Mouse (Mus musculus): ENCODE results near the gene Med29. TPM values are rescaled to one million over a fixed set of nuclear protein-coding genes. Genes with fewer than 3 reads are reported as not detected.

Med29 gene
- total and polyA plus RNA-seq, 2 experiments from 2014 or later: 45.8 to 51.4 TPM

DNA sequence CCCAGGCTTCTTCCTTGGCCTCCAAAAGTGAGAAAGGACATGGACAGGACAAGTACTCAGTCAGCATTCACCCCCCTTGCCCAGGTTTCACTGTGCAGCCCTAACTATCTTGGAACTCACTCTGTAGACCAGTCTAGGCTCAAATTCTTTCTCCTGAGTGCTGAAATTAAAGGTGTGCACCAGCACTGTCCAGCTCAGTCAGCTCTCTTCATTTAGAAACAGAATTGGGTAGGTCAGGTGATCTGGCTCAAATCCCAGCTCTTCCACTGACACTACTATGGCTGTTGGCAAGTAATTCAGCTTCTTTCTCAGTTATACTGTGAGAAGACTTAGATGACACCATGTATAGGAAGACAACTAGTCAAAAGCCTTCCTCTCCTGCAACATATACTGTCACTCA lies 35.2 kb upstream of the Med29 start:
- Histone ChIP-seq H3K4me3 (ENCODE audit: low read depth, low read length) (no peak overlapping the region), H3K9me3 (replicated peaks; ENCODE audit: control insufficient read depth, low read length) (no peaks in the 10 kb centered on the region), H3K4me1 (ENCODE audit: control insufficient read depth, insufficient read depth) (peaks cover 40% of the 10 kb centered on the region), H3K36me3 (replicated peaks; ENCODE audit: control insufficient read depth, insufficient read depth, low read length) (peaks cover 17% of the 10 kb centered on the region), H3K27ac (ENCODE audit: low read depth) (peak overlapping the region; percentile 16; the same call in 1 of the 2 replicates), H3K9ac (replicated peaks; ENCODE audit: low read depth, low read length) (no peak overlapping the region), H3K4me2 (ENCODE audit: low read depth, low read length) (no peak overlapping the region), H3K27me3 (ENCODE audit: control insufficient read depth, insufficient read depth, low read length) (no peaks in the 10 kb centered on the region)
- peak; percentile 47 for DNase-seq (ENCODE audit: low spot score)
- ATAC-seq (ENCODE audit: insufficient read depth, low read depth): peak; percentile 72
- TF ChIP-seq EP300 (IDR thresholded peaks at IDR 0.05; ENCODE audit: low read depth) (no peak), CTCF (IDR thresholded peaks at IDR 0.05; ENCODE audit: low read depth) (no peak)

DNA sequence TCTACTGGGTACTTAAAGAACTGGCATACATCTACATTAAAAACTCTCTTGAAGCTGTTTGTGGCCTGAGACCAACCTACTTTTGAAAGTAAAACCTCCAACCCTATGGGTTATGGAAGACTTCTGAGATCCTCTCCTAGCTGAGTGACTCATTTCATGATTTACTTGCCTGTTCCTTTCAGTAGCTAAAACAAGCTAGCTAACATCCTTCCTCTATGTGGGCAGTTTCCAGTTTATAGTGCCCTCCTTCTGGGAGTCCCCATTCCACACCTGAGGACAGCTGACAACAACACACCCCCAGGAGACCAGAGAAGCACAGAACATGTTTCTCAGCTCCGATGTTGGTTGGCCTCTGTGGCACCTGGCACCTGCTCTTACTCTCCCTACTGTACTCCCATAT lies 30.5 kb upstream of the Med29 start:
- no peak for TF ChIP-seq EP300 (IDR thresholded peaks at IDR 0.05; ENCODE audit: low read depth)
- no peak for TF ChIP-seq CTCF (IDR thresholded peaks at IDR 0.05; ENCODE audit: low read depth)
- no peaks in the 10 kb centered on the region for H3K9me3 ChIP-seq (replicated peaks; ENCODE audit: control insufficient read depth, low read length)
- DNase-seq (ENCODE audit: low spot score) (no peak), ATAC-seq (ENCODE audit: insufficient read depth, low read depth) (no peak)
- no peak overlapping the region for H3K4me2 ChIP-seq (ENCODE audit: low read depth, low read length)
- no peaks in the 10 kb centered on the region for H3K27me3 ChIP-seq (ENCODE audit: control insufficient read depth, insufficient read depth, low read length)
- 75% methylated on average over 1 of the region's 1 CpGs for WGBS
- H3K9ac ChIP-seq (replicated peaks; ENCODE audit: low read depth, low read length): no peak overlapping the region
- H3K27ac ChIP-seq (ENCODE audit: low read depth): no peak overlapping the region
- H3K4me1 ChIP-seq (ENCODE audit: control insufficient read depth, insufficient read depth): peaks cover 12% of the 10 kb centered on the region
- H3K36me3 ChIP-seq (replicated peaks; ENCODE audit: control insufficient read depth, insufficient read depth, low read length): peaks cover 48% of the 10 kb centered on the region
- no peak overlapping the region for H3K4me3 ChIP-seq (ENCODE audit: low read depth, low read length)

DNA sequence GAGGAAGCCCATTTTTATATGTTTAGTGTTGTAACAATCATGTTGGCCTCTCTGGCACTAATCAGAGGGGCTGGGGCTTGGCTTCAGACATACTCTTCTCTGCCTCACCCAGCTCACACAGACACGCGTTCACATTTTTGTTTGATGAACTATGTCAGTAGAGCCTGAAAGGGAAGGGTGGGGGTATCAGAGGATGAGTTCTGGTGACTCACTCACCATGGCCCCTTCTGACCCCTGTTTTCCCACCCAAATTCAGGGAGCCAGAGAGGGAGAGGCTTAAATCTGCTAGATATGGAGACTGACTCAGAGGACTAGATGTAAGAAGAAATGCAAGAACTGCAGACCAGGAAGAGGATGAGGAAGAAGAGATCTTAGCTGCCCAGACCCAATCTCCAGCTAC lies 26.9 kb upstream of the Med29 start:
- Histone ChIP-seq H3K9ac (replicated peaks; ENCODE audit: low read depth, low read length) (no peak overlapping the region), H3K36me3 (replicated peaks; ENCODE audit: control insufficient read depth, insufficient read depth, low read length) (peaks cover 66% of the 10 kb centered on the region), H3K27ac (ENCODE audit: low read depth) (no peak overlapping the region), H3K9me3 (replicated peaks; ENCODE audit: control insufficient read depth, low read length) (no peaks in the 10 kb centered on the region), H3K4me1 (ENCODE audit: control insufficient read depth, insufficient read depth) (peaks cover 12% of the 10 kb centered on the region; the same call in 1 of the 2 replicates), H3K27me3 (ENCODE audit: control insufficient read depth, insufficient read depth, low read length) (no peaks in the 10 kb centered on the region), H3K4me2 (ENCODE audit: low read depth, low read length) (no peak overlapping the region), H3K4me3 (ENCODE audit: low read depth, low read length) (no peak overlapping the region)
- no peak for ATAC-seq (ENCODE audit: insufficient read depth, low read depth)
- TF ChIP-seq EP300 (IDR thresholded peaks at IDR 0.05; ENCODE audit: low read depth) (no peak), CTCF (IDR thresholded peaks at IDR 0.05; ENCODE audit: low read depth) (no peak)
- WGBS: 80% methylated on average over 2 of the region's 2 CpGs
- DNase-seq (ENCODE audit: low spot score): no peak

DNA sequence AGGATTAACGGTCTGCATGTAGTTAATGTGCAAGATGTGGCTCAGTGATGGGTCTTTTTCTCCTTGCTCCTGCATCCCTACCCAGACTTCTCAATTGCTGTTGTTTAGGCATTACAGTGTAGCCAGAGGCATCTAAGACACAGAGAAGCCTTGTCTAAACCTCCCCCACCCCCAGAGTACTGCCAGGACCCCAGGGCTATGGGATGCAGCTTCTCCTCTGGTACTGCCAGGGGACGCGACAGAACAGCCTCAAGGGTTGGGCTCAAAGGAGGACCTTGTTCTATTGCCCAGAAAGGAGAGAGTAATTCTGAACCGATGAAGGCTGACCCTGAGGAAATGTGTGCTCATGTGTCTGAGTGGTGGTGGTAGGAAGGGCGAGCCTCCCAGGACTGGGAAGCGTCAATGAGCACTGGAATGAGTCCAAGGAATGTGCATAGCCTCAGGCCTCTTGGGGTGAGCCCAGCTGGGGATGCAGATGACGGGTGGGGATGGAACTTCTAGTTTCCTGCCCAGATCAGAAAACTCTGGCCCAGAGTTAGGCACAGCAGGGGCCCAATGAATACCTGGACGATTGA lies 25.7 kb upstream of the Med29 start:
- 28% methylated on average over 8 of the region's 8 CpGs for WGBS
- peak; percentile 80 for ATAC-seq (ENCODE audit: insufficient read depth, low read depth)
- H3K36me3 ChIP-seq (replicated peaks; ENCODE audit: control insufficient read depth, insufficient read depth, low read length): peaks cover 68% of the 10 kb centered on the region

DNA sequence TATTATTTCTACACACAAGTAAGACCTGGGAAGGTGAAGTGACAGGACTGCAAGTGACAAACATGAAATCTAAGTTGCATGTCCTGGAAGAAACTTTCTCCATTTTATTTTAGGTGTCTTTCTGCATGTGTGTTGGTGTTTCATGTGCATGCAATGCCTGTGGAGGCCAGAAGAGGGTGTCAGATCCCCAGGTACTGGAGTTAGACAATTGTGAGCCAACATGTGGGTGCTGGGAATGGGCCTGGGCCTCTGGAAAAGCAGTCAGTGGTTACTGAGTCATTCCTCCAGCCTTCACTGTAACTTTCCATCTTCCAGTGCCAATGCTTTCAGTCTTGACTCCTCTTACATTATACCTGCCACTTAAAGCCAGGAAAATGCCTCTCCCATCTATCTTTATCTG lies 24.9 kb upstream of the Med29 start:
- TF ChIP-seq CTCF (IDR thresholded peaks at IDR 0.05; ENCODE audit: low read depth) (no peak), EP300 (IDR thresholded peaks at IDR 0.05; ENCODE audit: low read depth) (no peak)
- H3K27me3 ChIP-seq (ENCODE audit: control insufficient read depth, insufficient read depth, low read length): no peaks in the 10 kb centered on the region
- H3K36me3 ChIP-seq (replicated peaks; ENCODE audit: control insufficient read depth, insufficient read depth, low read length): peaks cover 68% of the 10 kb centered on the region
- H3K27ac ChIP-seq (ENCODE audit: low read depth): peak overlapping the region; percentile 53; the same call in 1 of the 2 replicates
- DNase-seq (ENCODE audit: low spot score): no peak
- H3K4me1 ChIP-seq (ENCODE audit: control insufficient read depth, insufficient read depth): peaks cover 12% of the 10 kb centered on the region; the same call in 1 of the 2 replicates
- no peak for ATAC-seq (ENCODE audit: insufficient read depth, low read depth)
- H3K4me3 ChIP-seq (ENCODE audit: low read depth, low read length): no peak overlapping the region
- H3K9ac ChIP-seq (replicated peaks; ENCODE audit: low read depth, low read length): no peak overlapping the region
- no peaks in the 10 kb centered on the region for H3K9me3 ChIP-seq (replicated peaks; ENCODE audit: control insufficient read depth, low read length)
- no peak overlapping the region for H3K4me2 ChIP-seq (ENCODE audit: low read depth, low read length)

More for the DNA sequence above, 25.7 kb upstream of the Med29 start:
- no peaks in the 10 kb centered on the region for H3K9me3 ChIP-seq (replicated peaks; ENCODE audit: control insufficient read depth, low read length)
- no peak overlapping the region for H3K4me3 ChIP-seq (ENCODE audit: low read depth, low read length)
- H3K4me2 ChIP-seq (ENCODE audit: low read depth, low read length): no peak overlapping the region
- peaks cover 12% of the 10 kb centered on the region; the same call in 1 of the 2 replicates for H3K4me1 ChIP-seq (ENCODE audit: control insufficient read depth, insufficient read depth)
- H3K9ac ChIP-seq (replicated peaks; ENCODE audit: low read depth, low read length): no peak overlapping the region
- TF ChIP-seq EP300 (IDR thresholded peaks at IDR 0.05; ENCODE audit: low read depth) (no peak), CTCF (IDR thresholded peaks at IDR 0.05; ENCODE audit: low read depth) (no peak)
- H3K27ac ChIP-seq (ENCODE audit: low read depth): peak overlapping the region; percentile 53
- no peaks in the 10 kb centered on the region for H3K27me3 ChIP-seq (ENCODE audit: control insufficient read depth, insufficient read depth, low read length)
- DNase-seq (ENCODE audit: low spot score): peak; percentile 70

DNA sequence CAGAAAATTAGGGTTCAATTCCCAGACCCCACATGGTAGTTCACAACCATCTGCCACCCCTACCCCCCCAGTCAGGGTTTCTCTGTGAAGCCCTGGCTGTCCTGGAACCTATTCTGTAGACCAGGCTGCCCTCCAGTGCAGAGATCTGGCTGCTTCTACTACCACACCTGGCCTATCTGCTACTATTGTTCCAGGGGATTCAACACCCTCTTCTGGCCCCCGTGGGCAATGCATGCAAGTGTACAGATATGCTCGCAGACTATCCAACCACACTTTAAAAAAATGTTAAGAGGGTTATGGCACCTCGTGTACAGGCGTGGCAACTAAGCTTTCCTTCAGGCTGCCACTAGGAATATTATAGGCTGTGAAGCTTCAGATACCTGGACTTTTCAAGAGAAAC lies 20.3 kb upstream of the Med29 start:
- H3K27me3 ChIP-seq (ENCODE audit: control insufficient read depth, insufficient read depth, low read length): no peaks in the 10 kb centered on the region
- peaks cover 19% of the 10 kb centered on the region; the same call in 1 of the 2 replicates for H3K4me1 ChIP-seq (ENCODE audit: control insufficient read depth, insufficient read depth)
- no peaks in the 10 kb centered on the region for H3K9me3 ChIP-seq (replicated peaks; ENCODE audit: control insufficient read depth, low read length)
- no peak for DNase-seq (ENCODE audit: low spot score)
- peaks cover 55% of the 10 kb centered on the region for H3K36me3 ChIP-seq (replicated peaks; ENCODE audit: control insufficient read depth, insufficient read depth, low read length)
- H3K4me3 ChIP-seq (ENCODE audit: low read depth, low read length): no peak overlapping the region
- TF ChIP-seq CTCF (IDR thresholded peaks at IDR 0.05; ENCODE audit: low read depth) (no peak), EP300 (IDR thresholded peaks at IDR 0.05; ENCODE audit: low read depth) (no peak)
- no peak overlapping the region for H3K4me2 ChIP-seq (ENCODE audit: low read depth, low read length)
- H3K9ac ChIP-seq (replicated peaks; ENCODE audit: low read depth, low read length): no peak overlapping the region
- 53% methylated on average over 4 of the region's 4 CpGs for WGBS
- no peak overlapping the region for H3K27ac ChIP-seq (ENCODE audit: low read depth)
- ATAC-seq (ENCODE audit: insufficient read depth, low read depth): no peak
